Mouse (Mus musculus) embryonic fibroblast, embryonic 13.5 days (primary cell): ENCODE data around the gene Tia1.

Experiments
- CTCF ChIP-seq: IDR thresholded peaks from 2 replicates; pipeline ENCODE4 v1.5.1; 2011; ENCODE audit warnings: mild to moderate bottlenecking, control low read depth, low read length, moderate library complexity, borderline replicate concordance; ENCODE audit not compliant: insufficient read depth
- POLR2A ChIP-seq: IDR thresholded peaks from 2 replicates; pipeline ENCODE4 v1.6.1; 2011; ENCODE audit warnings: low read depth, mild to moderate bottlenecking, control low read depth, low read length, moderate library complexity

- TF ChIP-seq CTCF (no peak), POLR2A (no peak)
Observed at GRCm38 (mm10) chr6:86433696-86434095, 29.7 kb downstream of the Tia1 start.
